Mouse (Mus musculus) cortical plate, adult 2 months (tissue): ENCODE results near the gene Hivep3.

Experiments
- CTCF ChIP-seq: fragments of 200-500 bp; IDR thresholded peaks from 2 replicates; pipeline ENCODE4 v1.5.1; 2011; ENCODE audit warnings: mild to moderate bottlenecking, control low read depth, low read length; ENCODE audit not compliant: insufficient read depth; ENCODE audit errors: extremely low read depth
- POLR2A ChIP-seq: fragments of 200-500 bp; IDR thresholded peaks from 2 replicates; pipeline ENCODE4 v1.6.1; 2011; ENCODE audit warnings: mild to moderate bottlenecking, low read length, control low read depth; ENCODE audit not compliant: insufficient read depth; ENCODE audit errors: extremely low read depth

DNA sequence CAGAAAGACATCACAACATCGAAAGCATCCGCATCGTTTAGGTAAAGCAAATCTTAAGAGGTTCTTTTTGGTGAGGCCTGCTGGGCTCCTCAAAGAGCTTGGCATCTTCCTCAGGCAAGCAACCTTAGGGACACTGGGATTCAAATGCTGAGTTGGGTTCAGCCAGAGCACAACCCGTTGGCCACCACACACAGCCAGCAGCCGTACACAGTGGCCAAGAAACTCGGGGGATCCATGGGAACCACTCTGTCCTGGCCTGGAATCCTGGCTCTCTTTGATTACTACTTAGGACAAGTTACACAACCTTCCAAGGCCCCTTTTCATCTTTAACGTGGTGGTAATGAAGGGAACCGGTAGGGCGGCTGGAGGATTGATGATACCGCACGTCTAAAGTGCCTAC is 16.1 kb upstream of the Hivep3 start:
- no peak for TF ChIP-seq POLR2A
- TF ChIP-seq CTCF: no peak
